Mouse (Mus musculus): ENCODE results near the gene Gm3448. TPM values are rescaled to one million over a fixed set of nuclear protein-coding genes. Genes with fewer than 3 reads are reported as not detected.
A peak's percentile ranks its signal among the peaks of the same experiment; 100 is the strongest.
"Not testable (repeated sequence)": the region's sequence is repeated elsewhere in the genome, so short reads cannot be mapped to it uniquely, and the experiment has no call there.

Gm3448 gene
- polyA plus RNA-seq (2015; fragmentation: Nextera tagmentation; extraction: Ambion mirVana), result 3.5 and 4.2 TPM in 2 replicates

DNA sequence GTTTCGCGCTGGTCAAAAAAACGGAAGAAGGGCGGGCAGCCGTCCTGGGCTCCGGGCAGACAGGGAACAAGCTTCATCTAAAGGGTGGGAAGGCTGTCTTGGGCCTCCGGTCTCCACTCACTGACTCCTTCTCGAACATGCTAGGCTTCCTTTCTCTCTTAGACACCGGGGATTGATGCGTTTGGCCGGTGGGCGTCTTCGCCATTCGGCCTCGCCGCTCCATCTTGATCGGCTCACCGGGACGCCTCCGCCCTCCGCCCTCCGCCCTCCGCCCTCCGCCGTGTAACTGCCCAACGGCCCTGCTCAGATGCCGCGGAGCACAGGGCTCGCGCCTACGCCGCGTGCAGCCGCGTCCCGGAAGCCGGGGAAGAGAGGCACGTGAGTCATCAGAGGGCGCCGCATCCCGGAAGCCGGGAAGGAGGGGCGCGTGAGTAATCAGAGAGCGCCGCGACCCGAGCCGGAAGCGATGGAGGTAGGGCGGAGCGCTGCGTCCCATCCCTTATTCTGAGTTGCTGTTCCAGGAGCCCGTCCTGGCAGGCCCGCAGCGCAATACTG is at the start of gene Gm3448, which contains the start of the genes Ermard and Tcte3:
Gene Gm3448 (minus strand): TSS at position 363 of the 555 bp plus-strand sequence.
Gene Ermard (plus strand): TSS at position 34 of the 555 bp plus-strand sequence.
Gene Tcte3 (minus strand): TSS at position 314 of the 555 bp plus-strand sequence.
- H3K9ac ChIP-seq; H3K9me3 ChIP-seq; H3K36me3 ChIP-seq; H3K4me1 ChIP-seq (replicated peaks); H3K4me2 ChIP-seq; H3K27me3 ChIP-seq; H3K27ac ChIP-seq (replicated peaks): not testable (repeated sequence)
- 0% methylated on average over 10 of the region's 56 CpGs for WGBS
- ATAC-seq (ENCODE audit: low FRiP score, low read depth), result peak; percentile 98
- peak within 1 kb of the TSS; percentile 21; the same call in 1 of the 2 replicates for H3K4me3 ChIP-seq

DNA sequence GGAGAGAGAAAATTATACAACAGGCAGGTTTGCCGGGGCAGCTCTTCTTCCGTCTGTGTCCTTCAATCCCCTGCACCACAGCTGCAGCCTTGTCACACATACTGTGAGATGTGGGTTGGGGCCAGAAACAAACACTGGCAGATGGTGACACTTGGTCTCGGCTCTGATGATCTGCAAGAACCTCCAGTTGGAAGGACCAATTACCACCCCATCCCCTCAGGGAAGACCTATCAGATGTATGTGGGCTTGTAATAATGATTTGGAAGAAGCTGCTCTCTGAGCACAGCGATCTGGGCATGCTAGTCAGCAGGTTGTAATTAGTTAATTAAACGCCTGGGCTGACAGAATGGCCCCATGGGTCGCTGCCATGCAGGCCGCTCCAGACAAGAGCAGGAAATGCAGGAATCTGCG is 47.3 kb upstream of the Gm3448 start:
- 8% methylated on average over 8 of the region's 8 CpGs for WGBS
- Histone ChIP-seq H3K9me3 (no peaks in the 10 kb centered on the region), H3K4me2 (peak overlapping the region; percentile 16; the same call in 1 of the 2 replicates), H3K27me3 (no peaks in the 10 kb centered on the region), H3K27ac (replicated peaks) (peak overlapping the region; percentile 28), H3K4me3 (no peak overlapping the region), H3K9ac (no peak overlapping the region), H3K36me3 (no peaks in the 10 kb centered on the region), H3K4me1 (replicated peaks) (peaks cover 20% of the 10 kb centered on the region)
- ATAC-seq (ENCODE audit: low FRiP score, low read depth), result peak; percentile 87

DNA sequence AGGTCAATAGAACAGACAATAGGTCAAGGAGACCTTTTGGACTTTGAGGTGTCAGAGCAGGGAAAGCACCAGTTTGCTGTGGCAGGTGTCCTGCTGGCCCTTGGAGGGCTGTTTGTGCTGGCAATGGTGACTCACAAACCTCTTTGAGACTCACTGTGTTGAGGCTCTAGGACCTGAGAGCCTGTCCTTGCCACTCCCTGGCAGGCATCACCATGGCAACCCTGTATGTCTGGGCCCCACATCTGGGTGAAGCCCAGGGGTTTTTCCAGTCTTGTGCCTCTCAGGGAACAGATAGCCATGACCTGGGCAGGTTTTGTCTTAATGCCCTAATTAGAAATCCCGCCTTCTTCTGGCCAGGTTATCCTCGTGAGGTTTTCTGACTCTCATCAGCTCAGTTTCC is 46.8 kb upstream of the Gm3448 start:
- peak; percentile 70 for ATAC-seq (ENCODE audit: low FRiP score, low read depth)
- H3K9me3 ChIP-seq, result no peaks in the 10 kb centered on the region
- 25% methylated on average over 2 of the region's 2 CpGs for WGBS
- H3K9ac ChIP-seq, result no peak overlapping the region
- no peak overlapping the region for H3K4me2 ChIP-seq
- H3K36me3 ChIP-seq, result no peaks in the 10 kb centered on the region
- no peaks in the 10 kb centered on the region for H3K27me3 ChIP-seq
- no peak overlapping the region for H3K4me3 ChIP-seq
- peaks cover 20% of the 10 kb centered on the region for H3K4me1 ChIP-seq (replicated peaks)
- peak overlapping the region; percentile 28 for H3K27ac ChIP-seq (replicated peaks)

DNA sequence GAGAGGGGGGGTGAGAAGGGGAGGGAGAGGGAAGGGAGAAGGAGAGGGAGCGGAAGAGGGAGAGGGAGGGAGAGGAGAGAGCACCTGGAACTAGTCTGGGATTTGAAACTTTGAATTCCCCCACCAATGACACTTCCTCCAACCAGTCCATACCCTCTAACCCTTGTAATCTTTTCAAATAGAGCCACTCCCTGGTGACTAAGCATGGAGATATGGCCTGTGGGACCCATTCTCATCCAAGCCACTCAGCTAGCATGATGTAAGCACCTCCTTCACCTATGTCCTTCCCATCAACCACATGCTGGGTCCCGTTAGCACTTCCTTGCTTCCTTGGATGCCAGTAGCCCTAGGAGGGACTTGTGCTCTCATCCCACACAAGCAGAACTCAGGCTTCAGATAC is 43.7 kb upstream of the Gm3448 start:
- H3K27me3 ChIP-seq, result 0 out of 2 replicates have a peak, but pooled peaks cover 3% of the 10 kb centered on the region
- no peak overlapping the region for H3K9ac ChIP-seq
- H3K27ac ChIP-seq (replicated peaks), result no peak overlapping the region
- H3K4me2 ChIP-seq, result no peak overlapping the region
- H3K36me3 ChIP-seq, result no peaks in the 10 kb centered on the region
- 74% methylated on average over 2 of the region's 2 CpGs for WGBS
- no peak for ATAC-seq (ENCODE audit: low FRiP score, low read depth)
- H3K9me3 ChIP-seq, result no peaks in the 10 kb centered on the region
- H3K4me1 ChIP-seq (replicated peaks), result peaks cover 20% of the 10 kb centered on the region
- no peak overlapping the region for H3K4me3 ChIP-seq

GRCm38 (mm10) chr17:15084226-15084848 is 43.0 kb upstream of the Gm3448 start:
- no peak for ATAC-seq (ENCODE audit: low FRiP score, low read depth)
- no peak overlapping the region for H3K4me2 ChIP-seq
- H3K9me3 ChIP-seq, result no peaks in the 10 kb centered on the region
- H3K4me3 ChIP-seq, result no peak overlapping the region
- no peak overlapping the region for H3K27ac ChIP-seq (replicated peaks)
- no peak overlapping the region for H3K9ac ChIP-seq
- H3K27me3 ChIP-seq, result 0 out of 2 replicates have a peak, but pooled peaks cover 3% of the 10 kb centered on the region
- H3K36me3 ChIP-seq, result no peaks in the 10 kb centered on the region
- peaks cover 18% of the 10 kb centered on the region for H3K4me1 ChIP-seq (replicated peaks)
- 58% methylated on average over 13 of the region's 13 CpGs for WGBS

GRCm38 (mm10) chr17:15077536-15077935 is 36.2 kb upstream of the Gm3448 start:
- no peak overlapping the region for H3K27ac ChIP-seq (replicated peaks)
- no peak for ATAC-seq (ENCODE audit: low FRiP score, low read depth)
- 50% methylated on average over 2 of the region's 2 CpGs for WGBS
- H3K4me2 ChIP-seq, result no peak overlapping the region
- no peak overlapping the region for H3K9ac ChIP-seq
- H3K4me3 ChIP-seq, result no peak overlapping the region
- H3K27me3 ChIP-seq, result 0 out of 2 replicates have a peak, but pooled peaks cover 3% of the 10 kb centered on the region
- H3K4me1 ChIP-seq (replicated peaks), result no peaks in the 10 kb centered on the region
- H3K36me3 ChIP-seq, result no peaks in the 10 kb centered on the region
- no peaks in the 10 kb centered on the region for H3K9me3 ChIP-seq

DNA sequence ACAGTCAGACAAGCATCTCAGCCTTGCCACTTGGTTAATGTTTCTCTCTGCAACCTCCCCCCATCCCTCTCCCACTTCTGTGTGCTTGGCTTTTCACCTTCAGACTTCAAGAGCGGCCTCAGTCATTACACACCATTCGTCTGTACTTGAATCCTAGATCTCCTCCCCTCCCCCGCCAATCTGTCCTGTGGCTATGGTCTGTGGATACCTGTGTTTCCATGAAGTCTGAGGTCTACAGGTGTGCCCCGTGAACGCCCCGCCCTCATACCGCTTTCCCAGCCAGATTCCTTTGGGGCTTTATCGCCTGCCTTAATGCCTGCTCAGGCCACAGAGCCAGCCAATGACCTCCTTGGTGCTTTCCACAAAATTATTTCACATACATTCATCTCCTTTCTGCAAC is 33.7 kb upstream of the Gm3448 start:
- Histone ChIP-seq H3K36me3 (no peaks in the 10 kb centered on the region), H3K4me1 (replicated peaks) (no peaks in the 10 kb centered on the region), H3K9me3 (no peaks in the 10 kb centered on the region), H3K27ac (replicated peaks) (no peak overlapping the region), H3K4me3 (no peak overlapping the region), H3K27me3 (no peaks in the 10 kb centered on the region), H3K4me2 (no peak overlapping the region), H3K9ac (no peak overlapping the region)
- 83% methylated on average over 8 of the region's 8 CpGs for WGBS
- no peak for ATAC-seq (ENCODE audit: low FRiP score, low read depth)

- 66% methylated on average over 2 of the region's 2 CpGs for WGBS
- ATAC-seq (ENCODE audit: low FRiP score, low read depth), result 0 out of 2 replicates have a peak, but pooled peaks have one; percentile 44
- no peaks in the 10 kb centered on the region for H3K9me3 ChIP-seq
Observed at GRCm38 (mm10) chr17:15072211-15072610, 30.9 kb upstream of the Gm3448 start.

DNA sequence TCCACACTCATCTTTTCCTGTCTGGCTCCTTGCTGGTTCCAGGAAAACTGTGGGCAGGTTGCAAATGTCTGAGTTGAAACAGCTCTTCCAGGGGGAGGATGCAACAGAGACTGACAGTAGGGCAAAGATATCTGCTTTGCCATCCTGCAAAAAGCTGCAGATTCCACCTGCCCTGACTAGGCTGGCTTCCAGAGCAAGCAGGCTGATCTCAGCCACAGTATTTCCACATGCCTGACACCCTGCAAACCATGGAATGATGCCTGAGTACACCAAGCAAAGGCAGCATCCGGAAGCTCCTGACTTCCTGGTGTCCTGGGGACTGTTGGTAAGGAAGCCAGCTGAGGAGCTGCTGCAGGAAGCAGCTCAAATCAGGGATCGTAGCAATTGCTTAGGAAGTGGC is 27.8 kb upstream of the Gm3448 start:
- Histone ChIP-seq H3K4me3 (no peak overlapping the region), H3K9ac (no peak overlapping the region), H3K27ac (replicated peaks) (no peak overlapping the region), H3K36me3 (0 out of 2 replicates have a peak, but pooled peaks cover 3% of the 10 kb centered on the region), H3K4me1 (replicated peaks) (peaks cover 9% of the 10 kb centered on the region), H3K27me3 (no peaks in the 10 kb centered on the region), H3K4me2 (no peak overlapping the region), H3K9me3 (no peaks in the 10 kb centered on the region)
- WGBS, result 77% methylated on average over 2 of the region's 2 CpGs
- ATAC-seq (ENCODE audit: low FRiP score, low read depth), result no peak

More at GRCm38 (mm10) chr17:15072211-15072610, 30.9 kb upstream of the Gm3448 start:
- no peaks in the 10 kb centered on the region for H3K36me3 ChIP-seq
- no peak overlapping the region for H3K4me2 ChIP-seq
- no peak overlapping the region for H3K4me3 ChIP-seq
- no peaks in the 10 kb centered on the region for H3K4me1 ChIP-seq (replicated peaks)
- no peak overlapping the region for H3K9ac ChIP-seq
- H3K27me3 ChIP-seq, result no peaks in the 10 kb centered on the region
- H3K27ac ChIP-seq (replicated peaks), result no peak overlapping the region

- Histone ChIP-seq H3K4me2 (no peak overlapping the region), H3K27me3 (no peaks in the 10 kb centered on the region), H3K4me1 (replicated peaks) (peaks cover 9% of the 10 kb centered on the region), H3K27ac (replicated peaks) (no peak overlapping the region), H3K9ac (no peak overlapping the region), H3K9me3 (no peaks in the 10 kb centered on the region), H3K36me3 (peaks cover 11% of the 10 kb centered on the region; the same call in 1 of the 2 replicates), H3K4me3 (no peak overlapping the region)
- ATAC-seq (ENCODE audit: low FRiP score, low read depth), result no peak
- 65% methylated on average over 8 of the region's 8 CpGs for WGBS
Observed at GRCm38 (mm10) chr17:15068040-15068792, 26.9 kb upstream of the Gm3448 start.

GRCm38 (mm10) chr17:15066911-15067310 is 25.6 kb upstream of the Gm3448 start:
- peaks cover 9% of the 10 kb centered on the region for H3K4me1 ChIP-seq (replicated peaks)
- no peak overlapping the region for H3K4me3 ChIP-seq
- no peak overlapping the region for H3K4me2 ChIP-seq
- no peak overlapping the region for H3K27ac ChIP-seq (replicated peaks)
- no peaks in the 10 kb centered on the region for H3K27me3 ChIP-seq
- 73% methylated on average over 1 of the region's 1 CpGs for WGBS
- ATAC-seq (ENCODE audit: low FRiP score, low read depth), result no peak
- peaks cover 16% of the 10 kb centered on the region for H3K36me3 ChIP-seq
- H3K9ac ChIP-seq, result no peak overlapping the region
- no peaks in the 10 kb centered on the region for H3K9me3 ChIP-seq

DNA sequence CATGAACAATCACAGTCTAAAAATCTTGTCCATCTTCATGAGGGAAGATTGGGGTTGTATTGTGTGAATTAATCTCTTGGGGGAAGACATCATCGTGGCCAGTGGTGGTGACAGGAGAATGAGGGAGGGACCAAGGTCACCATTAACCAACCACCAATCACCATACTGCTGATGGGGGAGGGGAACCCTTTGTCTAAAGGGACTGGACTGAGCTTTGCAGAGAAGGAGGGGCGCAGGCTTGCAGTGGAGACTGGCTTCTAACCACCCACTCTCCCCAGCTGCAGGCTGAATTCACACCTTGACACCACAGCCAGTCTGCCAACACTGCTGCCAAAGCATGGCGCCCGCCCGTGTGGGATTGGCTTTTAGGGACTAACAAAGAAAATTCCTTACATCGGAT is 24.7 kb upstream of the Gm3448 start:
- peak; percentile 84 for ATAC-seq (ENCODE audit: low FRiP score, low read depth)
- Histone ChIP-seq H3K36me3 (peaks cover 20% of the 10 kb centered on the region), H3K9me3 (no peaks in the 10 kb centered on the region), H3K27ac (replicated peaks) (peak overlapping the region; percentile 56; the same call in 1 of the 2 replicates), H3K27me3 (no peaks in the 10 kb centered on the region), H3K9ac (0 out of 2 replicates have a peak overlapping the region, but pooled peaks have one; percentile 25), H3K4me2 (peak overlapping the region; percentile 48), H3K4me3 (no peak overlapping the region), H3K4me1 (replicated peaks) (peaks cover 9% of the 10 kb centered on the region)
- WGBS, result 41% methylated on average over 6 of the region's 6 CpGs

All from hindbrain, embryonic 15.5 days (tissue).